Mouse (Mus musculus) left cerebral cortex, adult 11 months (tissue): ENCODE measurements around the gene Eya2.
"Not testable (repeated sequence)": the region's sequence is repeated elsewhere in the genome, so short reads cannot be mapped to it uniquely, and the experiment has no call there.

Experiments
- DNase-seq: peaks from one replicate; pipeline ENCODE4 v3.0.0; 2022; ENCODE audit warnings: low spot score

Eya2 gene

DNA sequence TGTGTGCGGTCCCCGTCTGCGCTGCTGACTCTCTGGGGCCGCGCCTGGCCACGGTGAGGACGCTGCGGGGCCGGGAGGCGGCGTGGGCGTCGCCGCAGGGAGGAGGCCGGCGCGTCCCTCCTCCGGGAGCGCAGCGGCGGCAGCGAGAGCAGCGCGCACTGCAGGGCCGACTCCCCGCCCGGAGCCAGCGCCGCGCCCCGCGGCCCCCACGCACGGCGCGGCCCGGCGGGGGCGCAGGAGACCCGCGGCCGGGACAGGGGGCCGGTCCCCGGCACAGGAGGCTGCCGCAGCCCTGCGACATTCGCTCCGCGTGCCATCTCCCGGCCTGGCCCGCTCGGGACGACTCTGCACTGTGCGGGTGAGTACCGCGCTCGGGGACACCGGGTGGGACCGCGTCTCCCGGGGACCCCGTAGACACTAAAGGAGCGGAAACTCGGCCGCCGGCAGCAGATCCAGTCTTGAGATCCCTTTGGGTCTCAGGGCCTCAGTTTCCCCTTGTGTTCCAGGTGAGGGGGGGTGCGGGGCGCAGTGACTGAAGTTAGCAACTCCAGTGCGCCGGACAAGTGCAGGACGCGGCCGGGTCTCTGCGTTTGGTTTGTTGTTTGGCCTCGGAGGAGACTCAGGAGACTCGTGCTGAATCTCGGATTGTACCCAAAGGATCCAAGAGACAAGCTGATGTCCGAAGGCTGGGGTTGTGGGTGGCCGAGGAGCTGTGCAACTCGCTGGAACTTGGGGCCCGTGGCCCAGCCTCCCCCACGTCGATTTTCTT, at the start of gene Eya2:
Gene Eya2 (plus strand): TSS at position 126 of the 769 bp plus-strand sequence.
- DNase-seq: no peak

DNA sequence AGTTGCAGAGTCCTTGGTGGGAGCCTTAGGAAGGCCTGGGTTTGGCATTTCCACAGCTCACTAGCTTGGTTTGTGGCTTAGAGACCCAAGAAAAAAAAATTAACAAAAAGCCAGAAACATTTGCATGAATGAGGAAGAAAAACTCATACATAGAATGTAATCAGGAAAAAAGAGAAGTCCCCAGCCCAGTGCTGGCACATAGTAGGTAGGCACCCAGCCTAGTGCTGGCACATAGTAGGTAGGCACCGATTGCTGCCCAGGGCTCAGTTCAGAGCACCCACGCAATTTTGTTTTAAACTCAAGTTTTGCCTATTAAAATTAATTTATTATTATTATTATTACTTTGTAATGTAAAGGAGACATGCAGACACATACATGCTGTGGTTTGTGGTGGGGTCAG, 49.1 kb upstream of the Eya2 start:
- no peak for DNase-seq

DNA sequence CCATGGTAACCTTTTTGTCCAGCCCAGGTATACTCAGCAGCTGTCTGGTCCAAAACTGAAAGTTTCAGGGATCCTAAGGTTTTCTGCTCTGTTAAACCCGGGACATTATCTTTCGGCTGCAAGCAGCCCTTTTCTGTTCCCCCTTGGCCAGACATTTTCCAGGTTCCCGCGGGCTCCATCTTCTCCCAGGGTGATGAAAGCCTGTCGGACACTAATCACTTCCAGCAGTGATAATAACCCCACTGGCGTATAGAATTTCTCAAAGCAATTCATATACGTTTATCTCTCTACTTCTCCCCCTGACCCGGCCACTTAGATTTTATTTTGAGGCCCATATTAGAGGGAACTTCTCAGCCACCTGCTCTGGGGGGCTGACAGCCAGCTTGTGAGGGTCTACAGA, 48.5 kb upstream of the Eya2 start:
- no peak for DNase-seq

DNA sequence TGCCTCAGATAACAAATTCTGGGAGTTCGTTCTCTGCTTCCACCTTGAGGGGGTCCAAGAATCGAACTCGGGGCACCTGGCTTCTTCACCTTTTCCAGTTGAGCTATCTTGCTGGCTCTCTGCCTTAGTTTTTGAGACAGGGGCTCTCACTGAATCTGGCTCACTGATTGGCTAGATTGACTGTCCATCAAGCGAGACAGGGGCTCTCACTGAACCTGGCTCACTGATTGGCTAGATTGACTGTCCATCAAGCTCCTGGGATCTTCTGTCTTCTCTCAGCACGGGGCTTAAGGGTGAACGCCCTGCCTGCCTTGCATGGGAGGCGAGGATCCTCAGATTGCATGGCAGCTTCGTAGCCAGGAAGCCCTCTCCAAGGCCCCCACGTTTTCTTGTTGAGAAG, 47.4 kb upstream of the Eya2 start:
- no peak for DNase-seq

DNA sequence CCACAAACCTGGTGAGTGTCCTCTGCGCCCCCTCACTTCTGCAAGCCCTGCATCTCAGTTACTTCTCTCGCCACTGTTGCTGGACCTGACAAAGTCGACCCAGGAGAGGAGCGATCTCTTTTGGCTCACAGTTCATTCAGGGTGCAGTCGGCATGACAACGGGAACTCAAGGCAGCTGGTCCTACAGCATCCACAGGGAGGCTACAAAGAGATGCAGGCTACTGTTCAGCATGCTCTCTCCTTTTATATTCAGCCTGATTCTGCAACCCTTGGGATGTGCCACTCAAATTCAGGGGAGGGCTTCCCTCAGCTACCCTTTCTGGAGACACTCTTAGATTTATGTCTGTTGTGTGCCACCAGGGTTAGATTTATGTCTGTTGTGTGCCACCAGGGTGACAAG, 46.2 kb upstream of the Eya2 start:
- DNase-seq: no peak

DNA sequence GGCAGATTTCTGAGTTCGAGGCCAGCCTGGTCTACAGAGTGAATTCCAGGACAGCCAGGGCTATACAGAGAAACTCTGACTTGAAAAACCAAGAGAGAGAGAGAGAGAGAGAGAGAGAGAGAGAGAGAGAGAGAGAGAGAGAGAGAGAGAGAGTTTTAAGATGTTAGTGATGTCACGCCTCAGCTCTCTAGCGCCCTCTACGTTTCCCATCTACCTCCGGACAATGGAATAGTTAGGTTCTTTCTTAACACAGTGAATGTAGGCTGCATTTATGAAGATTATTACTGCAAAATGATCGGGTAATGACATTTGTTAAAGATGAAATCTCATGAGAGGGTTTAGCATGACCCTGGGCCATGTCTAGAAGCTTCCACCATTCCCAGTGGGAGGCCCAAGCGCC, 44.4 kb upstream of the Eya2 start:
- DNase-seq: not testable (repeated sequence)

DNA sequence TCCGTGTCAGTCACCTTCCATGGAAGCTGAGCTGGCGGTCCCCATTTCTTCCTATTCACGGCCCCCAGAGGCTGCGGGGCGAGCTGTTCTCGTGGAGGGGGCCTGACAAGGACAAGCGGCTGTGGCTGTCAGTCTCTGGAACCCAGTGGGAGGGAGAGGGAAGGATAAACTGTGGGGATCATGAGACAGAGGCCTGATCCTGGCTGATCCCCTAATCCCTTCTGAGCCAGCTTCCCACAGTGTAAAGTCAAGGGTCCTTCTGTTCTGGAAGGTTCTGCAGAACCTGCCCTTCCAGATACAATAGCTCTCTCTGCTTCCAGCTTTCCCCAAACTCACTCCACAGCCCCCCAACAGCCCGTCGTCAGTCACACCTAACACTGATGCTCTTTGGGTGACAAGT, 40.8 kb upstream of the Eya2 start:
- no peak for DNase-seq

DNA sequence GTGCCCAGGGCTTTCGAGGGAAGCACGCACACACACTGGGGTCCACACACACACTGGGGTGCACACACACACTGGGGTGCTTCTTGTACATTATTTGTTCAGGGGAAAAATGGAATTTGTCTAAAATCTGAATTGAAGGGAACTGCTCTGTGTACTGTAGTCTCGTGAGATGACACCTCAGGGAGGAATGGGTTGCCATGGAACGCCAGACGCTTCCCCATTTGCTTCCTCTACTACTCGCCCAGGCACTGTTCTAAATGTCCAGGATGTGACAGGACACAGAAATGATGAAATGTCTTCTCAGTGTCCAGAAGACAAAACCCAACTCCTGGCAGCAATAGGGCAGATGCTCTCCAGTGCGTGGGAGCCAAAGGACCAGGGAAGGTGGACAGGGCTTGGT, 37.6 kb upstream of the Eya2 start:
- no peak for DNase-seq

DNA sequence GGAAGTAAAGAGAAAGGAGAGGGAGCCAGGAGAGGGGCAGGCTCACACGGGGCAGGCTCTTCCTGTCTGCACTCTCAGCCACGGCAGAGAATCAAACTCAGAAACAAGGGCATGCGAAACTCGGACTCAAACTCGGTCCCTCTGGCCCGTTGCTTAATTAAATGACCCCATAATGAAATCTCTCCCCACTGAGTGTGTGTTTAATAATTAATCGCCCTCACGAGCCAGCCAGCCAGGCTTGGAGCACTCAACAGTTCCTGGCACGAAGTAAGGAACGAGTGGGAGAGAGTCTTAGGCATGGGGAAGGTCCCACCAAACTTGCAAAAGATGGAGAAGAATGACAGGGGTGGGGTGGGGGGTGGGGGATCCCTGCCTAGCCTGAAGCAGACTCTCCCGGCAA, 35.9 kb upstream of the Eya2 start:
- no peak for DNase-seq

DNA sequence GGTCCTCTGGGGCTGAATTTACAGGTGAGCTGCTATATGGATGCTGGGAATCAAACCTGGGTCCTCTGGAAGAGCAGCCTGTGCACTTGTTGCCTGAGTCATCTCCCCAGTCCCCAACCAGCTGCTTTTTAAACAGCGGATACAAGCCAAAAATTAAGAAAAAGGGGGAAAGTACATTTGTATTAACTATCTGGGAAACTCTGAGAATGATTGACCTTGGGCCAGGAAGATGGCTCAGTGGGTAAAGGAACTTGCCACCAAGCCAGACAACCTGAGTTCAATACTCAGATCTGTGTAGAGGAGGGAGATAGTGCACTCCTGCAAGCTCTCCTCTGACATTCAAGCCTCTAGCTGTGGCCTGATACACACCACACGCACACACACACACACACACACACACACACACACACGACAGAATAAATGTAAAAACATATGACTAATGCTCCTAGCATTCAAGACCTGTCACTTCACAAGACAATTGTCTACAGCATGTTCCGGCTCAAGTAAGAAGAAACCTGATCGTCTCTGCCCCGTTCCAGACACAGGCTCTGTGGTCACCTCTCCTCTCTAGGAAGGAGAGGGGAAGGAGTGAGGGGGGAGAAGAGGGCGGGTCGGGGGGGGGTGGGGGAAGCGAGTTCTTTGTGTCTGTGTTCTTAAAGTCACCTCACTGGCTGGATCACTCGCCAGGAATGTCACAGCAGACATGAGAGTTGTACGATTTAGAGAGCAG, 35.2 kb upstream of the Eya2 start:
- no peak for DNase-seq

DNA sequence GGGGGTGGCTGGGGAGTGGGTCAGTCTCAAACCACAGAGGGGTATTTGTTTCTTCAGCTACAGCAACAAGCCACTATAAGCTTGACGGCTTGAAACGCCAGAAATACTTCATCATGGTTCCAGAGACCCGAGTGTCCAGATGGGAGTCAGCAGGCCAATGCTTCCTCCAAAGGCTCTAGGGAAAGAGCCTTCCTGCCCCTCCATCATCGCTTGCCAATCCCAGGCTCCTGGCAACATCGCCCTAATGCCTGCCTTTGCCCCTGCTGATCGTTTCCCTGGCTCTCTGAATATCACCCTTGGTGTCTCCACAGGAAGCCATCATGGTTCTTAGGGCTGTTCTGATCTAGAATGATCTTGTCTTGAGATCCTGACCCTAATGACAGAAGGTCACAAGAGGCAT, 33.0 kb upstream of the Eya2 start:
- no peak for DNase-seq

DNA sequence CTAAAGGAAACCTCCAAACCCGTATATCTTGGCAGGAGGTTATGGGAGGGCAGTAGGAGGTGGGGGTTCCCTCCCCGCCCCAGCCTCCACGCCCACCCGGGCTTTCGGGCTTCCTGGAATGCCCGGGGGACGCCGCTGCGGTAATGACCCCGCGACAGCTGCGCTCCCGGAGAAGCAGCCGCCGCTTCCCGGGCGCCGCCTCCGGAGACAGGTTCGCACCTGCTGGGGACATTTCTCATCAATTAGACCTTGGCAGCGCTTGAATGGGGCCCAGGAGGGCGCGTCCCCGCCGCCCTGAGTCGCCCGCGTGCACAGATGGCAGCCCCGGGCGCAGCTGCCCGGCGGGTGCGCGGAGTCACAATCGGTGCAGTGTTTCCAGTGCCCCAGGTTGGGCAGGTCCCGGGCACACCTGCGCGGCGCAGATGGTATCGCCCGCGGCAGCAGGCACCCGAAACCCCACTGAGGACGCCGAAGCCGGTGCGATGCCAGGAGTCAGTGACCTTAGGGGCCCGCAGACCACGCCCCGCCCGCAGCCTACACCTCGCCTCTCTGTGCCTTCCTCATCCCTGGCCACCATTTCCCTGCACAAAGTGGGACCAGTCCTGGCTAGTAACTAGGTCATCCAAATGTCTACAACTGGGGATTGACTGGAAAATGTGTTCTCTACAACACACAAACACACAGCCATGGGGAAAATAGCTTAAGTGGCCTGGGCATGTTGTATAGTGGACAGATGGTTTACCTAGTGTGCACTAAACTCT, 31.4 kb upstream of the Eya2 start:
- DNase-seq: no peak

DNA sequence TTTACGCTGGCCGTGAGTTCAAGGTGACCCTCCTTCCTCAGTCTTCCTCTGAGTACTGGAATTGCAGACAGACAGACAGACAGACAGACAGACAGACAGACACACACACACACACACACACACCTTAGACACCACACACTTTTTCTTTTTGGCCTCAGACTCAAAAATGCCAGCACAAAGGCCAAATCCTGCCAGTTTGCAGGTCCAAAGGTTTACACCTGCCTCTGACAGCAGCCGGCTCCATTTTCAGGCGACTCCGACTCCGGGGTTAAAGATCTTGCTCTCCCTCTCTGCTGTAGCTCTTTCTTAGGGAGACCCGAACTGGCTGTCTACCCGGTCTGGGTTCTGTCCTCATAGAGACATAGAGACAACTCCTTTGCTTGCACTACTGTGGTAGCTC, 30.7 kb upstream of the Eya2 start:
- DNase-seq: no peak

DNA sequence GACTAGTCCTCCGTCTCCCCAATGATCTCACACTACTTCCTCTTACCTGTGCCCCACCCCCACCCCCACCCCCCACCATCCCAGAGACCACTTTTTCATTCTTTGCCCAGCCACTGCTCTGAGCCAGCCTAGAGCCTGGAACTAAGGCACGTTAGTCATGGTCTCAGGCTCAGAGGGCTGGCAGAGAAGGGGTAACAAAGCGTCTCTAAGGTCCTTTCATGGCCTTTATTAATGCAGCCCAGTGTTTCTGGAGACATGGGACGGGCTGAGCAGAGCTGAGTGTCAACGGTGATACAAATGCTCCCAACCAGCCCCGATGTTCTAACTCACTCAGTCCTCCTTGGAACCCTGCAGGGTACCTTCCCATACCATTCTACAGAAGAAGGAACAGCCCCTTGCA, 30.2 kb upstream of the Eya2 start:
- no peak for DNase-seq

DNA sequence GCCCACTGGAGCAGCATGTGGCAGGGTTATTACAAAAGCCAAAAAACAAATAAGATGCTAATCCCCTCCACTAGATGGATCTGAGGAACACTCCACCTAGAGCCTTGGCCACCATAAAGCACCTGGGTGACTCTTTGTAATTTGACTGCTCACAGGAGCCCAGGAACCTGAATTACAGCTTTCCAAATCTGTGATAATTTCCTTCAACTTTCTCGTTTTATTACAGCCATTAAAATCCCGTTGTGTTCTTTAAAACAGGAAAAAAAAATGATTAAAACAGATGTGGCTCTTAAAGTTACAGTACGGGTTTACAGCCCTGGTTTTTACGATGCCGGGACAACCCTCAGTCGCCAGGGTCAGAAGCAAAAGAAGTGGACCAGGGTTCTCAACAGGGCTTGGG, 27.9 kb upstream of the Eya2 start:
- no peak for DNase-seq

DNA sequence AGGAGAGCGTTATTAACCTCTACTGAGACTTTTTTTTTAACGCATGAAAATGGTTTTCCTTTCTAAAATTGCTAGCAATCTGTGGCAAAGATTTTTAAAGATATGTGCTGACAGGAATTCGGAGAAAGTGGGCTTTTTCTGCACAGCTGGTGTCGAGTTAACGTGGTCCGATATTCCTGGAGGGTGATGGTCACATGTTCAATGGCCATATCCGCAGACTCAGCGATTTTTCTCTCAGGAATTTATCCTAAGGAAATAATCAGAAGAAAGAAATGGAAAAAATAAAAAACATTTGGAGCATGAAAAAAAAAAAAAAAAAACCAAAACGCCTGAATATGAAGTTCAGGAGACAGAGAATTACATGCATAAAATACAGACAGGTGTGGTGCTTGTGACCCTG, 27.0 kb upstream of the Eya2 start:
- DNase-seq: no peak

DNA sequence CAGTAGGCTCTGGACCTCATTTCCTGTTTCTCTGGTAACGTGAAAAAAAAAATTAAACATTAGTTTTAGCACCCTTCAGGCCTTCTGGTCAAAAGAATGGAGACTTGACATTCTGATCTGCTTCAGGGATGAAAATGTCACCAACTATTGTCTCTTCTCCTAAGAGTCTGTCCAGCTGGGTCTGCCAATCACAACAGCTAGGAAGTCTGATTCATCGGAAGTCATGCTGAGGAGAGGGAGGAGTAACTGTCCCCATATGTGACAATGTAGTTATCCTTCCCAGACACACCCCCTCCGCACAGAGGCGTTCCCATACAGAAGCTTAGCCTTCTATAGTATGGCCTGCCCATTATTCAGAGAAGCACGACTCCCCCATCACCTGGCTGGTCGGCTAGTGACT, 25.9 kb upstream of the Eya2 start:
- DNase-seq: no peak

DNA sequence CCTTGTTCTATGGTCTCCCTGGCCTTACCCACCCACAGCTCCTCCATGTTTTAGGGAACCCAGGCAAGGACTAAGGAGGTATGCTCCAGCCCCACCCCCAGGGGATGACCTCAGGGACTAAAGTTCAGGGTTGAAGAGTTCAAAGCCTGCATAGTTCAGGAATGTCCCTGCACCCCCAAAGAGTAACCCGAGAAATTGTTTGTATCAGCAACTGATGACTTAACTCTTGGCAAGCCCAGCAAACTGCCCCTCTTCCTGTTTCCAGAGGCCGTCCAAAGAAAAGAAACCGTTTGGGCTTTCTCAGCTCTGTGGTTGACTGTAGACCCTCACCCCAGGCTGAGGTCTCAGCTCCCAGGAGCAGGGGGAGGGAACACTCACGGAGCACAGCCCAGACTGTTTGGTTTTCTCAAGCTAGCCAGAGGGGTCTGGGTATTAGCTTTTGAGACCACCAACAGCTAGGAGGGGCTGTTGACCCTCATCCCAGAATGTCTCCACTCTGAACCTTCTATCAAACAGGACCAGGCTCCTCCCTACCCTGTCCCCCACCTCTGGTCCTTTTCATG, 23.5 kb upstream of the Eya2 start:
- no peak for DNase-seq

DNA sequence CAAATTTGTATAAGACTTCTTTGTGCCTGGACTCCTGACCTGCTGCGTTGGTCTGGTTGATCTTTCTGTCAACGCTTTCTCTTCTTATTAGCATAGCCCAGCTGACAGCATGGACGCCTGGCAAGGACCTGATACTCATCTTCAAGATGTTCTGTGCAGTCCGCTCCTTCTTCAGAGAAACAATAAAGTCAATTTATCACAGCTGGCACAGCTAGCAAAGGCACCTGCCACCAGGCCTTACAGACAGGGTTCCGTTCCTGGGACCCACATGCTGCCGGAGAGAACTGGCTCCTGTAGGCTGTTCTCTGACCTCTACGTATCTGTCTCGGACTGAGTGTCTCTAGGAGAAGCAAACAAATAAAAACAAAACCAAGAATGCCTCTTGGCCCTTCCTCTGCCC, 11.8 kb upstream of the Eya2 start:
- DNase-seq: no peak

DNA sequence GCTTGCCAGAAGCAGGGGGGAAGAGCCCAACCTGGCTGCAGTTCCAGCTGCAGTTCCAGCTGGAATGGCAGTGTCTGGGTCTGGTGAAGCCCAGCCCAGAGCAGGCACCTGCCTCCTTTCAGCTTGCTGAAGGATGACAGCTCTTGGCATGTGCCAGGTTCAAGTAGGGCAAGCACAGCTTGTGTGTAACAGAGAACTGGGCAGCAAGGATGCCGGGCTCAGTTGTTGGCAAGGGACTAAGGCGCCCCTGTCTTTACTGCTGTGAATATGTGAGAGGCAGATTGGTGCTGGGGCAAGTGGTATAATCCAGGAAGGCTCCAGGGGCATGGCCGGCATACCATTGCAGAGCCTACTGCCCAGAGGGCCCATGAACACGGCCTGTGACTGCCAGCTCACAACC, 11.3 kb upstream of the Eya2 start:
- no peak for DNase-seq

DNA sequence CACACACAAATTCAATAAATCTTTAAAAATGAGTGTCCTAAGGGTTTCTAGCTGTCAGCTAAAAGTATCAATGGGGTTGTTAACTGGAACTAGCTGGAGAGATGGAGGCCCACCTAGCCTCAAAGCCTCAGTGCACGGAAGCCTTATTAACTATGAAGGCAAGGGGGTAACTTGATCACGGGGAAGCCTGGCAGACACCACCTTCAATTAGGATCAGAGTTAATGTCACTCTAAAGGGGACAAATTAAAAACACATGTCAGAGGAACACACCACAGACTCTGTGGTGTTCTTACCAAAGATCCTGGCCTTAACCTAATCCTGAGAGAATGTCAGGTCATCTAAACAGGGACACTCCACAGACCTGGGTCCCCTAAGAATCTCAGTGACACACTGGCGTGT, 10.3 kb upstream of the Eya2 start:
- DNase-seq: no peak

DNA sequence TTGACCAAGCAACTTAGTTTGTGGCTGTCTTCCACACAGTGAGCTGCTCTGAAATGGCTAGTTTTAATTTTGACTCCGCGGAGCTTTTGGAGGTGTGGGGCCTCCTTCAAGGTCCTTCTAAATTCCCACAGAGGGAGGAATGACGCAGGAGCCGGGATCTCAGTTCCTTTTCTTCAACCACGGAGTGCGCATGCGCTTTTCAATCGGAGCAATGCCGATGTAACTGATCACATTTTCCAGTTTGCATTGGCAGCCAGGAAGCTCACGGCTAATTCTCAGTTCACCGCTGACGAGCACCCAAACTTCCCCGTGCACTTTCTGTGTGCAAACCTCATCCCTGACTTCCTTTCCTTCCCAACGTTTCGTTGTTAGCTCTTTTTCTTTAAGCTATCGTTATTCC, 4.1 kb upstream of the Eya2 start:
- DNase-seq: no peak

DNA sequence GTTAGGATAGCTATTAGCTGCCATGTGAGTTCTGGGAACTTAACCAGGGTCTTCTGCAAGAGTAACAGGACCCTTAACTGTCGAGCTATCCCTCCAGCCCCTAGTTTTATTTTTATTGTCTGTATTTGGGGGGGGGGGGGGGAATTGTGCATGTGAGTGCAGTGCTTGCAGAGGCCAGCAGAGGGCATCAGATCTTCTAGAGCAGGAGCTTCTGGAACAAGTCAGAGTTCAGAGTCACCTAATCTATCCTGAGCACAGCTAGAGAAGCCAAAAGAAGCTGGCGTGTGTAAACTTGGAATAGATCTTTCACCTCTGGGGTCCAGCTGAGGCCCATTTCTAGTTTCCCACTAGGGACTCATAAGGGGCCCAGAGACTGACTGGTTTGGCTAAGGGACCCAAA, 1.1 kb upstream of the Eya2 start:
- no peak for DNase-seq
